Mouse (Mus musculus) embryonic fibroblast, embryonic 13.5 days (primary cell): Measurements from ENCODE around the gene Dennd1a.

Source experiments
- CTCF ChIP-seq: IDR thresholded peaks from 2 replicates; pipeline ENCODE4 v1.5.1; 2011; ENCODE audit warnings: mild to moderate bottlenecking, control low read depth, low read length, moderate library complexity, borderline replicate concordance; ENCODE audit not compliant: insufficient read depth
- POLR2A ChIP-seq: IDR thresholded peaks from 2 replicates; pipeline ENCODE4 v1.6.1; 2011; ENCODE audit warnings: low read depth, mild to moderate bottlenecking, control low read depth, low read length, moderate library complexity

DNA sequence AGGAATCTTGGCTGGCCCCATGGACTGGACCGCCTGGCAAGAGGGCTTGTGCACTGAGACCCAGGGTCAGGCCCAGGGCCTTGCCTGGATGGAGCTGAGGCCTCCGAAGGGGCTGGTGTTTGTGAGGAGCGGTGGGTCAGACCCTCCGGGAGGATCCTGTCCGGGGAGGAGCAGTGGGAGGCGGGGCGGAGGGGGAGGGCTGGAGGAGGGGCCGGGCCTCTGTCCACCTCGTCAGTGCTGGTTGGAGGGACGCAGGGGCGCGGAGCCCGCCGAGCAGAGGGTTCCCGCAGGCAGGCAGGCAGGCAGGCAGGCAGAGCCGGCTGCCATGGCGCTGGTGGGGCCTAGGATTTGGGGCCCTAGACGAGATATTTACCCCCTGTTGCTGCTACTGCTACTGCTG, 511.2 kb downstream of the Dennd1a start, which contains the start of gene Crb2:
- TF ChIP-seq CTCF = no peak
- no peak for TF ChIP-seq POLR2A
